Mouse (Mus musculus) midbrain, postnatal 0 days (tissue): ENCODE data around the gene Tsen34. TPM values are rescaled to one million over a fixed set of nuclear protein-coding genes. Genes with fewer than 3 reads are reported as not detected.
A peak's percentile ranks its signal among the peaks of the same experiment; 100 is the strongest.

Experiments used
- ATAC-seq: fragments of 200-750 bp; cut with Nextera tagmentation; 2 replicates; pipeline ENCODE4 v1.8.0; 2017; ENCODE audit warnings: moderate number of reproducible peaks, mild to moderate bottlenecking, moderate TSS enrichment, moderate library complexity; ENCODE audit not compliant: low FRiP score
- DNase-seq: peaks from one replicate; pipeline ENCODE4 v3.0.0-alpha.2; 2015; ENCODE audit warnings: low spot score
- H3K27ac ChIP-seq: fragments of 300-500 bp; sonication (generic); 2 replicates; pipeline ENCODE4 v1.5.1; 2014; ENCODE audit warnings: low read depth, mild to moderate bottlenecking, low read length, mixed read lengths
- H3K27me3 ChIP-seq: fragments of 300-500 bp; sonication (generic); 2 replicates; pipeline ENCODE4 v1.6.1; 2014; ENCODE audit warnings: low read length, control low read depth, mixed read lengths; ENCODE audit not compliant: insufficient read depth
- H3K36me3 ChIP-seq: fragments of 300-500 bp; sonication (generic); 2 replicates; pipeline ENCODE4 v1.6.1; 2014; ENCODE audit warnings: low read length, control low read depth, mixed read lengths; ENCODE audit not compliant: insufficient read depth
- H3K4me1 ChIP-seq: fragments of 300-500 bp; sonication (generic); 2 replicates; pipeline ENCODE4 v1.6.1; 2014; ENCODE audit warnings: mild to moderate bottlenecking, control low read depth, antibody characterized with exemption, low read length, mixed read lengths; ENCODE audit not compliant: insufficient read depth
- H3K4me2 ChIP-seq: fragments of 300-500 bp; sonication (generic); 2 replicates; pipeline ENCODE4 v1.6.1; 2014; ENCODE audit warnings: low read depth, mild to moderate bottlenecking, low read length, mixed read lengths; ENCODE audit not compliant: poor library complexity, severe bottlenecking
- H3K4me3 ChIP-seq: fragments of 300-500 bp; sonication (generic); 2 replicates; pipeline ENCODE4 v1.5.1; 2014; ENCODE audit warnings: low read depth, mild to moderate bottlenecking, low read length, moderate library complexity
- H3K9ac ChIP-seq: fragments of 300-500 bp; sonication (generic); replicated peaks from 2 replicates; pipeline ENCODE4 v1.6.1; 2014; ENCODE audit warnings: mild to moderate bottlenecking, low read length, moderate library complexity, mixed read lengths; ENCODE audit not compliant: poor library complexity, severe bottlenecking
- H3K9me3 ChIP-seq: fragments of 300-500 bp; sonication (generic); 2 replicates; pipeline ENCODE4 v1.6.1; 2016; ENCODE audit warnings: low read length, control low read depth
- CTCF ChIP-seq: IDR thresholded peaks from 2 replicates; pipeline ENCODE4 v1.5.1; 2016; ENCODE audit warnings: antibody characterized with exemption, mild to moderate bottlenecking
- WGBS: fragments of 180-500 bp; shearing (Covaris S2); extraction: QIAGEN DNeasy Blood & Tissue Kit; methylation state at CpG from one replicate; pipeline ENCODE4 v1.1.7; 2014; 5-methylcytosine and 5-hydroxymethylcytosine counted together
- polyA plus RNA-seq: library from polyadenylated mRNA; unstranded; fragments of >200 nt; fragmentation: Nextera tagmentation; extraction: Ambion mirVana; gene quantifications from 2 replicates; pipeline ENCODE4 v1.2.1, GENCODE M21; 2015
- total RNA-seq: library from RNA; depleted of rRNA; stranded (reverse); fragments of >200 nt; gene quantifications from 2 replicates; pipeline ENCODE4 v1.2.3, GENCODE M21; 2014

The Tsen34 gene
- total and polyA plus RNA-seq, 2 experiments from 2014 or later, result 260 to 396 TPM

GRCm38 (mm10) chr7:3645488-3646025 is 47.1 kb upstream of the Tsen34 start:
- no peaks in the 10 kb centered on the region for H3K9me3 ChIP-seq
- peaks cover 13% of the 10 kb centered on the region for H3K4me1 ChIP-seq
- no peak for TF ChIP-seq CTCF
- peak overlapping the region; percentile 94 for H3K27ac ChIP-seq
- no peaks in the 10 kb centered on the region for H3K27me3 ChIP-seq
- peak overlapping the region; percentile 96 for H3K9ac ChIP-seq
- H3K36me3 ChIP-seq, result peaks cover 11% of the 10 kb centered on the region; the same call in 1 of the 2 replicates
- H3K4me3 ChIP-seq, result peak overlapping the region; percentile 93
- peak overlapping the region; percentile 86 for H3K4me2 ChIP-seq
- WGBS, result under 1% methylated on average over 52 of the region's 58 CpGs
- DNase-seq (no peak), ATAC-seq (no peak; the same call in 1 of the 2 replicates)

- WGBS, result 19% methylated on average over 9 of the region's 9 CpGs
- no peak for TF ChIP-seq CTCF
- no peaks in the 10 kb centered on the region for H3K27me3 ChIP-seq
Measured at GRCm38 (mm10) chr7:3646188-3646587, 46.5 kb upstream of the Tsen34 start.

GRCm38 (mm10) chr7:3646641-3647040 is 46.0 kb upstream of the Tsen34 start:
- 67% methylated on average over 4 of the region's 4 CpGs for WGBS
- ATAC-seq (no peak), DNase-seq (no peak)
- H3K4me2 ChIP-seq, result peak overlapping the region; percentile 86
- no peak overlapping the region for H3K27ac ChIP-seq
- peak overlapping the region; percentile 93 for H3K4me3 ChIP-seq
- TF ChIP-seq CTCF, result no peak
- peaks cover 15% of the 10 kb centered on the region for H3K36me3 ChIP-seq
- H3K4me1 ChIP-seq, result peaks cover 13% of the 10 kb centered on the region
- H3K27me3 ChIP-seq, result no peaks in the 10 kb centered on the region
- peak overlapping the region; percentile 96 for H3K9ac ChIP-seq
- H3K9me3 ChIP-seq, result no peaks in the 10 kb centered on the region

More at GRCm38 (mm10) chr7:3646188-3646587, 46.5 kb upstream of the Tsen34 start:
- peak overlapping the region; percentile 93 for H3K4me3 ChIP-seq
- H3K36me3 ChIP-seq, result peaks cover 11% of the 10 kb centered on the region
- no peak for ATAC-seq
- peak overlapping the region; percentile 96 for H3K9ac ChIP-seq
- peak overlapping the region; percentile 94 for H3K27ac ChIP-seq
- H3K9me3 ChIP-seq, result no peaks in the 10 kb centered on the region
- H3K4me1 ChIP-seq, result peaks cover 13% of the 10 kb centered on the region
- H3K4me2 ChIP-seq, result peak overlapping the region; percentile 86
- DNase-seq, result no peak

GRCm38 (mm10) chr7:3656966-3657365 is 35.7 kb upstream of the Tsen34 start:
- H3K4me3 ChIP-seq, result no peak overlapping the region
- no peaks in the 10 kb centered on the region for H3K9me3 ChIP-seq
- H3K27ac ChIP-seq, result no peak overlapping the region
- H3K27me3 ChIP-seq, result no peaks in the 10 kb centered on the region
- peaks cover 81% of the 10 kb centered on the region for H3K36me3 ChIP-seq
- H3K4me2 ChIP-seq, result no peak overlapping the region
- ATAC-seq (no peak), DNase-seq (no peak)
- no peak for TF ChIP-seq CTCF
- no peak overlapping the region for H3K9ac ChIP-seq
- WGBS, result 87% methylated on average over 4 of the region's 4 CpGs
- H3K4me1 ChIP-seq, result no peaks in the 10 kb centered on the region

- no peak for ATAC-seq
- TF ChIP-seq CTCF, result no peak
Measured at GRCm38 (mm10) chr7:3658578-3658977, 34.1 kb upstream of the Tsen34 start.

GRCm38 (mm10) chr7:3664524-3665214 is 28.0 kb upstream of the Tsen34 start:
- H3K4me2 ChIP-seq, result peak overlapping the region; percentile 82
- peaks cover 5% of the 10 kb centered on the region; the same call in 1 of the 2 replicates for H3K4me1 ChIP-seq
- H3K36me3 ChIP-seq, result peaks cover 24% of the 10 kb centered on the region
- H3K27ac ChIP-seq, result peak overlapping the region; percentile 72
- H3K4me3 ChIP-seq, result peak overlapping the region; percentile 64
- peak overlapping the region; percentile 70 for H3K9ac ChIP-seq
- DNase-seq (peak; percentile 10), ATAC-seq (peak; percentile 15; the same call in 1 of the 2 replicates)
- 31% methylated on average over 15 of the region's 15 CpGs for WGBS
- TF ChIP-seq CTCF, result no peak
- no peaks in the 10 kb centered on the region for H3K27me3 ChIP-seq
- H3K9me3 ChIP-seq, result no peaks in the 10 kb centered on the region

More at GRCm38 (mm10) chr7:3658578-3658977, 34.1 kb upstream of the Tsen34 start:
- Histone ChIP-seq H3K27ac (no peak overlapping the region), H3K9ac (no peak overlapping the region), H3K4me1 (no peaks in the 10 kb centered on the region), H3K27me3 (no peaks in the 10 kb centered on the region), H3K9me3 (no peaks in the 10 kb centered on the region), H3K4me3 (no peak overlapping the region), H3K4me2 (no peak overlapping the region), H3K36me3 (peaks cover 74% of the 10 kb centered on the region)
- no peak for DNase-seq
- 95% methylated on average over 14 of the region's 14 CpGs for WGBS
